Mouse (Mus musculus) heart, adult 18-20 months (tissue): ENCODE data around the gene Gsk3b. TPM values are rescaled to one million over a fixed set of nuclear protein-coding genes. Genes with fewer than 3 reads are reported as not detected.
"Not testable (repeated sequence)": the region's sequence is repeated elsewhere in the genome, so short reads cannot be mapped to it uniquely, and the experiment has no call there.

Source experiments
- DNase-seq, 2 experiments: peaks; one replicate each; pipeline ENCODE4 v3.0.0; 2021 to 2022; ENCODE audit warnings: mixed read lengths in 1 of 2
- long read RNA-seq, 2 experiments: library from polyadenylated mRNA; stranded (forward); transcript quantifications; one replicate each; pipeline ENCODE4 v2.0.0; 2021
- total RNA-seq, 2 experiments: library from RNA; stranded (reverse); gene quantifications; 2 replicates each; pipeline ENCODE4 v1.2.3; 2021

The Gsk3b gene
- 10 to 100 TPM; 49.9 to 53.8 TPM for total RNA-seq
- long read RNA-seq, experiment 1, full-length matches to known transcripts, result 1 of 2 reads
- long read RNA-seq, experiment 1, partial matches to known transcripts, result 0 of 2 reads
- long read RNA-seq, experiment 1, other reads (novel, unspliced or antisense), result 1 of 2 reads
- long read RNA-seq, experiment 2, partial matches to known transcripts, result 0 of 3 reads
- long read RNA-seq, experiment 2, other reads (novel, unspliced or antisense), result 3 of 3 reads

DNA sequence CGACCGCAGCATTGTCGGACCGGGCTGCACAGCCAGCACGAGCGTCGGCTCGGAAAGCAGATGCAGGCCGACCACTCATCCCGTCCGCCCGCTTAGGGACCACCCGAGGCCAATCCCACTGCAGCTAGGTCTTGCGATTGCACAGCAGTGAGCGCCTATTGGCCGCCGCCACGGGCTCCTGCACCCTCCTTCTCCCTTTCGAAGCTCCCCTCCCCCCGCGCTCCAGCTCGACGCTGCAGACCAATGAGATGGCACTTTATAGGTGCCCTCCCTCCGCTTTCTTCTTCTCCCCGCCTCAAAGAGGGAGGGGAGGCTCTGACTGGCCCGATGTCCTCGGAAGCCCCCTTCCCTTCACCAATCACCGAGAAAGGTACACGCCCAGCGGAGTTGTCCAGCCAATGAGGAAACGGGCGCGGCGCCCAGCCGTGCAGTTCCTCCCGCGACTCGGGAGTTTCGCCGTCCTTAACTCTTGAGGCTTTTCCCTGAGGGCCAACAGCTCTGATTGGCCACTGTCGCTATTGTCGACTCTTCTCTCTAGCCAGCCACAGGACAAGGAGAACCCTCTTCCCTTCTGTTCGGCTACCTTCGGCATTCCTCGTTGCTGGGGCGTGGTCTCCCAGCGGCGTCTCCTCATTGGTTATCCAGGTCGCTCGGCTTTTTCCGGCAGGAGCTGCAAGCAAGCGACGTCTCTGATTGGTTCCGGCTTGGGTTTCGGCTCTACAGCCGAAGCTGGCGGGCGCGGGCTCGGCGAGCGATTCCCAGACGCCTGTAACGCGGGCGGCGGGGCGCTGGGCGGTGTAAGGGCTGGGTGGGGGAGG is at the start of gene Gsk3b:
TSS of gene Gsk3b (plus strand) at position 373 of the 818 bp plus-strand sequence.
- DNase-seq, result peak; percentile 100

- no peak for DNase-seq
Observed at GRCm38 (mm10) chr16:38042160-38042559, 46.6 kb upstream of the Gsk3b start.

DNA sequence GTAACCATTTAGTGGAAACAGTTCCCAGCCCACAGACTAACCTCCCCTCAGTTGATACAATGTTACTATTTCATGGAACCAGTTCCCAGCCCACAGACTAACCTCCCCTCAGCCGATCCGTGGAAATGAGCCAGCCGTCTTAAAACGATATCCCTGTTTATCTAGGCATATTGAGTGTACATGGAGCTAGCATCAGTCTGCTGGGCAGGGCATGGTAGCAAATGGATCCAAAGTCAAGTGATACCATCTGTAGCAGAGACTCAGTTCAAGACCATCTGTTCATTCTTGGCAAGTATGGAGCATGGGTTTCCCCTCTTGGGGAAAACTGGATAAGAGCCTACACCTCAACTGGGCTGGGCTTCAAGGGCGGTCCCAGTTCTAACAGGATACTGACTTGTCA is 44.2 kb upstream of the Gsk3b start:
- peak in 1 of 2 experiments; percentile 26 for DNase-seq

DNA sequence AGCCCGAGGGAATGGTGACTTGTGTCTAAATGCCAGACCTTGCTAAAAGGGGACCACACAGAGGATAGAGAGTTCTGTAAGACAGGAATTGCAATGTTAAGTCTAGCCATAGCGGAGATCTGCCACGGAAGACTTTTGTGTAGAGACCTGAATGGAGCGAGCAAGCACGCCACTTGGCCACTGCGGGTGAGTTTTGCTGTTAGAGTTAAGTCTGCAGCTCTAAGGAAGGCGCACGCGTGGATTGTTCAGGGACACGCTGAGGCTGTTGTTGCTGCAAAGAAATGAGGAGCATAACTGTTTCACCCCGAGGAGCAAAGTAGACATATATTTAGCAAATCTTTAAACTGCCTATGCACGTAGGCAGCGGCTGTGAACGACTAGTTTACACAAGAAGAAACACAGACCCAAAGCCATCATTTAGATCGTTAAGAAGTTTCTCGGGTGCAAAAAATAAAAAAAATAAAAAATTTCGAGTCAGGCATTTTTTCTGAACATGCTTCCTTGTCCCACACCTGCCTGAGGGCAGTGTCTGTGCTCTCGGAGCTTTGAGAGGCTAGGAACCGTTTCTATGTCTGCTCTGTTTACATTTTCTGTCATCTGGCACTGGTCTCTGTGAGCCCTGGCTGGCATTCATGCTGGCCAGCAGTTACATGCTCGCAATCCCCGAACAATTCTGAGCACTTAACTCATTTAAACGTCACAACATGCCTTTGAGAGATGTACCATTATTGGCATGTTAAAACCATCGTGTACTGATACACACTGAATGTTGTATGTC is 40.8 kb upstream of the Gsk3b start:
- no peak for DNase-seq

GRCm38 (mm10) chr16:38057898-38058297 is 30.9 kb upstream of the Gsk3b start:
- DNase-seq, result no peak

GRCm38 (mm10) chr16:38058836-38059235 is 30.0 kb upstream of the Gsk3b start:
- no peak for DNase-seq

DNA sequence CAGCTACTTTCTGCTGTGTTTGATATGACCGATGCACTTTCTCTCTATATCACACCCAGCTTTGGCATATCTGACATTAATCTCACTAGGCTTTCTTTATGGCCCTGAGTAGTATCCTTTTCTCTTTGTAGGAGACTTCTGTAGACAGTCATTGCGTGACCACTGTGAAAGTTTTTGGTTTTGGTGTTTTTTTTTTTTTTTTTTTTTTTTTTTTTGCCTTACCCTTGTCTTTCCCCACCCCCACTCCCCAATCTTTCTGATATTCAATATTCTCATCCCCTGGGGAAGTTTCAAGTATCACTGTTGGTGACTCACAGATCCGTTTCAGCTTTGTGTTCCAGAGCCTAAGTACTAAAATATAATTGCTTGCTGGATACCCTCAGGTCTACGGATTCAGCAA is 29.2 kb upstream of the Gsk3b start:
- no peak for DNase-seq

- not testable (repeated sequence) for DNase-seq
Observed at GRCm38 (mm10) chr16:38073859-38074631, 14.8 kb upstream of the Gsk3b start.

DNA sequence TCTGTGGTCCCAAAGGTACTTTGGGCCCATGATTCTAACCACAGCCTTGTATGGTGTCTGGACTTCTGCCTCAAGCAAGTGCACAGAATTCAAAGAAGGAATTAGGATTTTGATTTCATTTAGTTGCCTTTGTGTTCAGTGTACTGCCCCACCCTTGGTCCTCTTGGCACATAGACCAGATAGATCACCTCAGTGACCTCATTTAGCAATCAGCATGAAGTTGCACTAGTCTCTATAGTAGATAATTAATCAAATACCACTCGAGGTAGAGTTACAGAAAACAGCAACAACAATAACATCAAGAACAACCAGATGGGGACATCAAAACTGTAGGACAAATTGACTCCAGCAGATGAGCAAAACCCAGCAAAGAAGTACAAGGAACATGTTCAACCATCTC is 8.6 kb upstream of the Gsk3b start:
- DNase-seq, result no peak

DNA sequence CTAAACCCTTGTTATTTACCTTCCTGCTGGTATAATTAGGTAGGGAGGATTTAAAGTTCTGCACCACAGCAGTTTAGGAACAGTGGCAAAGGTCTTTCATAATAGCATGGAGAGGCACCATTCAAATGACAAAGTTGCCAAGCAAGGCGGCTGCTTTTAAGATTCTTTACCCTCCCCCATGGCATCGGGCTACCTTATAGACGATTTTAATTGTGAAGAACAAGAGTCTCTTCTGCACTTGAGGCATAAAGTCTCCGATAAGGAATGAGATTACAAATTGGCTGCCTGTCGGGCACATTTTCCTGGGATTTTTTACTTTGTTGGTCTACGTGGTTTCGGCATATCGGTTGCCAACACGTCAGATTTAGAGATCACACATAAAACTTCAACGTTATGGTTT is 1.6 kb upstream of the Gsk3b start:
- no peak for DNase-seq

GRCm38 (mm10) chr16:38087645-38088125 is 1.1 kb upstream of the Gsk3b start:
- DNase-seq, result no peak

DNA sequence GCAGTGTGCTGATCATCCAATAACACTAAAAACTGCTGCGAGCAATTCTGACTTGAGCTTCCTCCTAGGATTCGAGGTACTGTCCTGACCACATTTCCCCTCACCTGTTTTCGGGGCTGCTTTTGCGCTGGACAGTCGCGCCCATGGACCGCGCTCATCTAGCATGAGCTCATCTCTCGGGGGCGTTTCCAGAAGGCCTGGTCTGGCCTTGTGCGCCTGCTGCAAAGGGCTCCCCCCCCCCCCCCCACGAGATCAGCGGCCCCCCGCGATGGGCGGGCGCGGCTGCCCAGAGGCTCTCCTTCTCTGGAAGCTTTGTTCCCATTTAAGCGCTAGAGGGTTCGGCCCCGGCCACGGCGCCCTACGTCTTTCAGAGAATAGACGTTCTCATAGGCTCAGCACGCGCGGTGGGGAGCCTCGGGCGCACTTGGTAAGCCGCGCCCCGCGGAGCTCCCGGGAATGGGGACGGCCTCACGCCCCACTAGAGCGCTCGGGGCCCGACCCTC is 624 bp upstream of the Gsk3b start:
- no peak for DNase-seq

DNA sequence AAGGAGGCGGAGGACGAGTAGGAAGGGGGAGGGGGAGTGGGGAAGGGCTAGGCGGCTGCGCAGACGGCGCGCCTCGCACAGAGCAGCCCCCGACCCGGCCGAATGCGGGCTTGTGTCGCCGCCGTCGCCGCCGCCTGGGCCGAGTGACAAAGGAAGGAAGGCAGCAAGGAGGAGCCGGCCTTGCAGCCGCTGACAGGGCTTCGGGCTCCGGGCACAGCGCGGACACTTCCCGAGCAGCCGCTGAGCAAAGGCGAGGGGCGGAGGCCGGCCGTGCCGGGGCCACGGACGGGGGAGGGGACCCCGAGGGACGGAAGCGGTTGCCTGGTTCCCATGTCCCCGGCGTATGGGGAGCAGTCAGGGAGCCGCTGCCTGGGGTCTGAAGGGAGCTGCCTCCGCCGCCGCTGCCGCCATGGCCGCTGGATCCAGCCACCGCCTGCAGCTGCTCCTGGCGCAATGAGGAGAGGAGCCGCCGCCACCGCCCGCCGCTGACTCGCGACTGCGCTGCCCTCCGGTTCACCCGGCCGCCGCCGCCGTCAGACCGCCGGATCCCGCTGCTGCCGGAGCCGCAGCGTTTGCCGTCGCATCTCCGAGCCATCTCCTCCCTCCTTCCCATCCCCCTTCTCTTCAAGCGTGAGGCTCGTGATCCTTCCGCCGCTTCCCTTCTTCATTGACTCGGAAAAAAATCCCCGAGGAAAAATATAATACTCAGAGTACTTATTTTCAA is 808 bp downstream of the Gsk3b start:
- no peak for DNase-seq

GRCm38 (mm10) chr16:38090341-38091005 is 1.7 kb downstream of the Gsk3b start:
- peak in 1 of 2 experiments; percentile 41 for DNase-seq

DNA sequence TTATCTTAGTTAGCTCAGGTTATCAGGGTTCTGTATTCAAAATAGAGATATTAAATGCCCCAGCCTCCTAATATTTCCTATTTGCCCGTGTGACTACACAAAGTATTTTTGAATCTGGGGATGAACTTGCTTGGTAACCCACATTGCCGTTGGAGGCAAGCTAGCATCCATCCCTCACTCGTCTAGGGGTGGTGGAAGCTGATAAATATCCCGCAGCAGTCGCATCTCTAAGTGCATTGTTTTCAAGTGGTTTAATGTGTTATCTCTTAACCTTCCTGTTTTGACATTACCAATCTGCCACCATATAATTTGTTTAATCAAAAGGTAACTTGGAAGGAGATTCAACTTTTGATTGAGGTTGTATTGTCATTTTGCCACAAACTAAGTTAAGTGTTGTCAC is 2.2 kb downstream of the Gsk3b start:
- no peak for DNase-seq

DNA sequence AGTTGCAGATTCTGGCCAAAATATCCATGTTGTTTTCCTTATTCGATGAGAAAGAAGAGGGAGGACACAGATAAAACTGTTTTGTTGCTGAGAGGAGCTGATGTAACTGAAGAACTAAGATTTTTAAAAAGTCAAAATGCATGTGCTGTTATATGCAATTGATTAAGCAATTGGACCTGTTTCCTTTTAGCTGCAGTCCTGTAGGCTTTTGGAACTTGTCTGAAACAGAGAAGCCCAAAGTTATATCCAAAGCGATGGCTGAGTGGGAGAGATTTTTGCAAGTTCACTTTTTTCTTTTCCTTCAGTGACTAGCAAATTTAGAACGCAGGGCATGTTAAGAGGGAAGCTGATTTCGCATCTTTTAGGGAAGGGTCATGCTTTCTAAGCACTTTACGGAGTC is 2.9 kb downstream of the Gsk3b start:
- DNase-seq, result no peak

- DNase-seq, result peak in 1 of 2 experiments; percentile 53
Observed at GRCm38 (mm10) chr16:38092598-38092997, 3.8 kb downstream of the Gsk3b start.

GRCm38 (mm10) chr16:38095181-38095851 is 6.5 kb downstream of the Gsk3b start:
- no peak for DNase-seq

DNA sequence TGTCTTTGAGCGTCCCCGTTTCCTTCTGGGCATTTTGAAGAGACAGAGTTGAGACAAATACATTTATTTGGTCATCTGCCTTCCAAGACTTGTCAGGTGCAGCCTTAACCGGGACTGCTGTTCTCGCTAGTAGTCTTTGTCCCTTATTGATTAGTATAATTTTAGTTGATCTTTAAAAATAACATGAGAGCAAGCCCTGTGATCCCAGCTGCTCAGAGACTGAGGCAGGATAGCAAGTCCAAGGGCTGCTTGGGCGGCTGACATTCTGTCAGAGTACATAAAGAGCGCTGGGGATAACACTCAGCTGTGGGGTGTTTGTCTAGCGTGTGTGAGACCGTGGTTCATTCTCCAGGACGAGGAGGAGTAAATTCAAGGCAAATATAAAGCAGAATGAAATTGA is 8.7 kb downstream of the Gsk3b start:
- no peak for DNase-seq

GRCm38 (mm10) chr16:38099325-38099724 is 10.5 kb downstream of the Gsk3b start:
- no peak for DNase-seq
